Mouse (Mus musculus): ENCODE measurements around the gene Elovl1. TPM values are rescaled to one million over a fixed set of nuclear protein-coding genes. Genes with fewer than 3 reads are reported as not detected.

The Elovl1 gene
- polyA plus RNA-seq, 1 experiment: 324 TPM

DNA sequence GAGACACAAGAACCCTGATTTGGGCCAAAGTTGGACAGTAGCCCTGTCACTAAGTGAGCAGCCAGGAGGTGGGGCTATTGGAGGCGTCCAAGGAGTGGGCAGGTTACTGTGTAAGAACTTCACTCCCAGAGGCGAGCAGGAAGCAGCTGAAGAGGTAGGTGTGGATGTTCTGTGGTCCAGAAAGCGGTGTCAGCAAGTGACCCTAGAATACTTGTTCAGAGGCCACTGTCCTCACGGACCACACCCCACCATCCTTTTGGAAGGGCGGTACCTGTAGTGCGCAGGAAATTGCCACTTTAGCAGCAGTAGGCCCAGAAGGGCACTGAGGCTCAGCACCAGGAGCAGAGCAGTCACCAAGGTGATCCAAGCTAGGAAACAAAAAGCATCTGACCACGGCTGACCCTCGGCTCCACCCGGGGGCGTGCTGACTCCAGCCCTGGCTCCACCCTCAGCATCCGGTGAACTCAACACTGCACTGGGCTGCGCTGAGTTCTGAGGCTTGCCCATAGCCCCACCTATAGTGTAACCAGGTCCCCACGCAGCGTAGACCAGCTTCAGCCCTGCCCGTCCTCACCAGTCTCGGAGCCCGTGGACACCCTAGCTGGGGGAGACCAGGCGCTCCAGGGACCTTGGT lies 18.0 kb downstream of the Elovl1 start:
- Histone ChIP-seq H3K27me3 (ENCODE audit: control insufficient read depth, insufficient read depth, low read length) (no peaks in the 10 kb centered on the region), H3K27ac (ENCODE audit: insufficient read depth, low read depth, low read length) (peak overlapping the region; percentile 82), H3K4me3 (ENCODE audit: low read depth, low read length) (peak overlapping the region; percentile 60), H3K36me3 (ENCODE audit: control insufficient read depth, insufficient read depth, low read length) (no peaks in the 10 kb centered on the region), H3K4me1 (ENCODE audit: control insufficient read depth, insufficient read depth, insufficient read length, low read length) (peaks cover 16% of the 10 kb centered on the region)
- peak; percentile 14; the same call in 1 of the 2 replicates for TF ChIP-seq POLR2A (IDR thresholded peaks at IDR 0.05; ENCODE audit: low read depth, low read length)
- peak; percentile 41; the same call in 1 of the 2 replicates for TF ChIP-seq CTCF (IDR thresholded peaks at IDR 0.05; ENCODE audit: extremely low read depth, insufficient read length, insufficient replicate concordance, low read depth, low read length)
- WGBS: 32% methylated on average over 18 of the region's 18 CpGs

DNA sequence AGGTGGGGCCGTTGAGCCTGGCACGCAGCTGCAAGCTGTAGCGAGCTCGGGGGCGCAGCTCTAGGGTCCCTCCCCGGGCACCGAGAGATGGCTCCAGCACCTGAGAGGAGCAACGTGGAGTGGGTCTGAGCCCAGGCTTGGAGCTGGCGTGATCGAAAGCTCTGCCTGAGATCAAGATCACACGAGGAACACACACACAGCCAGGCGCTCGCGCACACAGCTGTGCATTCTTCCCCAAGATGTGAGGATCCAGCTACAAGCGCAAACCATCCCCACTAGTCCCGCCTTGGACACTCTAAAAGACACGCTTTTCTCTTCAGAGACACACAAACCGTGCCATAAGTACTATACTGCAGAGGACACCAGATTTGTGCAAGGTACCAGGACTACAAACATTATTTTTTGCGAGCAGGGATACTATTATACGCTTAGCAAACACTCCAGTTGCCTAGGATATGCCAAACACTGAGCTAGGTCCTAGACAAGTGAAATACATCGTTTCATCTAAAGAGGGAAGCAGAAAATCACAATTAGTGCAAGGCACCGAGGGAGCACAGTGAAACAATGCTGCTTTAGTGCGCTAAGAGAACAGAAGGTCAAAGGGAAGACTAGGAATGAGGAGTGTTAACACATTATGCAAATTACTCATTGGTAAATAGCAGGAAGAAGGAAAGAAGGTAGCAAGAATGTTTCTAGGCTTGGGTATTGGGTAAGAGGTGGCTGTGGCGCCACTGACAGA lies 18.7 kb downstream of the Elovl1 start:
- WGBS: 30% methylated on average over 24 of the region's 24 CpGs
- H3K27ac ChIP-seq (ENCODE audit: insufficient read depth, low read depth, low read length): peak overlapping the region; percentile 82
- TF ChIP-seq CTCF (IDR thresholded peaks at IDR 0.05; ENCODE audit: extremely low read depth, insufficient read length, insufficient replicate concordance, low read depth, low read length) (no peak), POLR2A (IDR thresholded peaks at IDR 0.05; ENCODE audit: low read depth, low read length) (no peak)

DNA sequence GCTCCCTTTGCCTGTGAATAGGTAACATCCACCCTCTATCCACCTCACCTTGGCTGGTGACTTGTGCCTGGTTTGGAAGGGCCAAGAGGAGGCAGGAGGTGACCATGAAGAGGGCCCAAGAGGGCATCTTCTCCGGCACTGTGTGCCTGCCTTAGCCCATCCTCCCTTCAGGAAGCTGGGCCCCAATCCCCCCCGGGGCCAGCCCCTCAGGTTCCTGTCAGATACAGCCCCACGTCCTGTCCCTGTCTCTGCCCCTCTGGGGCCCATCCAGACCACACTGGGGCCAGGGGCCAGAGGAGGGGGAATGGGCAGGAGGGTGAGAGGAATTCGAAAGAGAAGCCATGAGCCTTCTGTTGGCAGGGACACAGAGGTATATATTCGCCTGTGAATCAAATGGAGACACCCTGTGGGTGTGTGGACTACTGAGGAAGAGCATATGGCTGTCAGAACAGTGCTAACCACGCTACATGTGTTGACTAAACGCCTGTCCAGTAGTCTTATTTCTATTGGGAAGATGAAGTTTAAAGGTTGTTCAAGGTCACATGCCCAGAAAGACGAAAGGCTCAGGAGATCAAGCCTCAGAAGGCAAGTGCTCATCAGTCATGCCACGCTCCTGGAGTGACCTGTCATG lies 29.6 kb downstream of the Elovl1 start, which contains the start of gene Mpl:
Mpl (minus strand) TSS at position 169 of the 631 bp plus-strand sequence.
- Histone ChIP-seq H3K4me3 (ENCODE audit: low read depth, low read length) (no peak within 1 kb of the TSS), H3K36me3 (ENCODE audit: control insufficient read depth, insufficient read depth, low read length) (no peaks in the 10 kb centered on the region), H3K27ac (ENCODE audit: insufficient read depth, low read depth, low read length) (no peak within 1 kb of the TSS), H3K27me3 (ENCODE audit: control insufficient read depth, insufficient read depth, low read length) (no peaks in the 10 kb centered on the region), H3K4me1 (ENCODE audit: control insufficient read depth, insufficient read depth, insufficient read length, low read length) (no peaks in the 10 kb centered on the region)
- 64% methylated on average over 9 of the region's 9 CpGs for WGBS
- TF ChIP-seq CTCF (IDR thresholded peaks at IDR 0.05; ENCODE audit: extremely low read depth, insufficient read length, insufficient replicate concordance, low read depth, low read length) (no peak), POLR2A (IDR thresholded peaks at IDR 0.05; ENCODE audit: low read depth, low read length) (no peak)

More for the DNA sequence above, 18.7 kb downstream of the Elovl1 start:
- Histone ChIP-seq H3K4me3 (ENCODE audit: low read depth, low read length) (peak overlapping the region; percentile 60), H3K4me1 (ENCODE audit: control insufficient read depth, insufficient read depth, insufficient read length, low read length) (peaks cover 16% of the 10 kb centered on the region), H3K27me3 (ENCODE audit: control insufficient read depth, insufficient read depth, low read length) (no peaks in the 10 kb centered on the region), H3K36me3 (ENCODE audit: control insufficient read depth, insufficient read depth, low read length) (no peaks in the 10 kb centered on the region)

DNA sequence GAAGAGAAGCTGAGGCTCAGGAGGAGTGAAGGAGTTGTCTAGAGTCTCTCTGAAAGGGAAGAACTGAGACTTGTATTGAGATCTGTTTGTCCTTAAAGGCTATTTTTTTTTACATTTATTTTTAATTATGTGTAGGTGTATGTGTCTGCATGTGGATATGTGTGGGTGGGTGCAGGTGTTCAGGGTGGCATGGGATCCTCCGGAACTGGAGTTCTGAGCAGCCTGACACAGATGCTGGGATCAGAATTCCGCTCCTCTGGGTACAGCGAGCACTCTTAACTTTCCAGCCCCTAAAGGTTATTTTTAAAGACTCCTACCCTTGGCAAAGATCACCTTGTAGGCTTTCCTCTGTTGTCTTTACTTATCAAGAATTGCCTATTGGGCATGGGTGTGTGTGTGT lies 37.1 kb downstream of the Elovl1 start:
- Histone ChIP-seq H3K36me3 (ENCODE audit: control insufficient read depth, insufficient read depth, low read length) (no peaks in the 10 kb centered on the region), H3K27ac (ENCODE audit: insufficient read depth, low read depth, low read length) (no peak overlapping the region), H3K4me3 (ENCODE audit: low read depth, low read length) (no peak overlapping the region), H3K27me3 (ENCODE audit: control insufficient read depth, insufficient read depth, low read length) (no peaks in the 10 kb centered on the region), H3K4me1 (ENCODE audit: control insufficient read depth, insufficient read depth, insufficient read length, low read length) (no peaks in the 10 kb centered on the region)
- 91% methylated on average over 3 of the region's 3 CpGs for WGBS
- TF ChIP-seq POLR2A (IDR thresholded peaks at IDR 0.05; ENCODE audit: low read depth, low read length) (no peak), CTCF (IDR thresholded peaks at IDR 0.05; ENCODE audit: extremely low read depth, insufficient read length, insufficient replicate concordance, low read depth, low read length) (no peak)

DNA sequence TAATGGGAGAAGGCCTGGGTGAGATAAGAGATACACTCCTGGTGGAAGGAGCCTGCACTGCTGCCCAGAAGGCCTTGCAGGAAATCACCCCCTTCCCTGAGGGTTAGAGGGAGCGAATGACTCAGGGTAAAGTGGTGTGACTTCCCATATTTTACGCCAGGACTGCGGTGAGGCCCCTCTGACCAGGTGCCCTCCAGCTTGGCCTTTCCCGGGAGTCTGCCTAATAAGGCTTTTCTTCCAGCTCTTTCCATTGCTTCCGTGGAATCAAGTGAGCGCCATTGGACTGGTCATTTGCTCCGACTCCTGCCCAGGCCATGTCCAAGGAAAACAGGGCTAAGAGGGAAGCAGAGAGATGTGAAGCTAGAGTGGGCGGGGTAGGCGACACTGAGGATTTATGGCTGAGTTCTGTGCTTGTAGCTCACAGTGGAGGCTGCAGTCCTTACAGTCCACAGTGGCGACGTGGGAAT lies 37.8 kb downstream of the Elovl1 start:
- Histone ChIP-seq H3K27ac (ENCODE audit: insufficient read depth, low read depth, low read length) (no peak overlapping the region), H3K36me3 (ENCODE audit: control insufficient read depth, insufficient read depth, low read length) (no peaks in the 10 kb centered on the region), H3K4me1 (ENCODE audit: control insufficient read depth, insufficient read depth, insufficient read length, low read length) (no peaks in the 10 kb centered on the region), H3K27me3 (ENCODE audit: control insufficient read depth, insufficient read depth, low read length) (no peaks in the 10 kb centered on the region), H3K4me3 (ENCODE audit: low read depth, low read length) (no peak overlapping the region)
- no peak for TF ChIP-seq CTCF (IDR thresholded peaks at IDR 0.05; ENCODE audit: extremely low read depth, insufficient read length, insufficient replicate concordance, low read depth, low read length)
- TF ChIP-seq POLR2A (IDR thresholded peaks at IDR 0.05; ENCODE audit: low read depth, low read length): no peak
- 45% methylated on average over 11 of the region's 11 CpGs for WGBS

DNA sequence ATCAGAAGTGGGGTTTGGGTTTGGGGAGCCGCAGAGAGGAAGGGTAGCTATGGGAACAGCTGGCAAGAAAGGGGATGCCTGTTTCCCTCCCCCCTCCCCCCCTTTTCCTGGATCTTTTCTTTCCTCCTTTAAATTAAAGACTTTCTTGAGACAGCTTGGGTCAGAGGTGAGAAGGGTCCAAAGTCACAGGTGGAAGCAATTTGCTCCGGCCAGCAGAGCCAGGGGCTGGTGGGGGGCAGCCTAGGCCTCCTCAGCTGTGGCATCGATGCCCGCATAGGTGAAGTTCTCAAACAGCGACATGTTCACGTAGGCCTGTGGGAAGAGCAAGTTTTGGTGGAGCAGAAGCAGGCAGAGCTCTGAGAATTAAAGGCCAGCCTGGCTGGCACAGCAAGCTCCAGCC lies 43.4 kb downstream of the Elovl1 start:
- WGBS: 81% methylated on average over 6 of the region's 6 CpGs
- peaks cover 10% of the 10 kb centered on the region for H3K4me1 ChIP-seq (ENCODE audit: control insufficient read depth, insufficient read depth, insufficient read length, low read length)

DNA sequence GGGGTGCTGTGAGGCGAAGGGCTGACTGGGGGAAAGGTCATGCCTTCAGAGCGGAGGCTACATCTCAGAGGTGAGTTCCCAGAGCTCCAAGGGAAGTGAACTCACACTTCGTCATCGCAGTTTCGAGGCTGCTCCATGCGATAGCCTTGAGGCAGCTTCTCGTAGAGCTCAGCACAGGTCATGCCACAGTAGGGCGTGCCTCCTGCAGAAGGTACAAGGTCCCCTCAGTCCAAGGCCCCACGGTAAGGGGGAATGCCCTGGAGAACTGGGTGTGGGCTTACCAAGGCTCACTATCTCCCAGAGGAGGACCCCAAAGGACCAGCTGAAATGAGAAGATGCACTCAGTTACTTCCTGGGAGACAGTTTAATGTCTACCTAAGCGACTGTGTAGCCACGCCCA lies 44.8 kb downstream of the Elovl1 start:
- Histone ChIP-seq H3K27ac (ENCODE audit: insufficient read depth, low read depth, low read length) (no peak overlapping the region), H3K36me3 (ENCODE audit: control insufficient read depth, insufficient read depth, low read length) (no peaks in the 10 kb centered on the region), H3K4me3 (ENCODE audit: low read depth, low read length) (no peak overlapping the region), H3K27me3 (ENCODE audit: control insufficient read depth, insufficient read depth, low read length) (no peaks in the 10 kb centered on the region), H3K4me1 (ENCODE audit: control insufficient read depth, insufficient read depth, insufficient read length, low read length) (peaks cover 10% of the 10 kb centered on the region)
- no peak for TF ChIP-seq POLR2A (IDR thresholded peaks at IDR 0.05; ENCODE audit: low read depth, low read length)
- no peak for TF ChIP-seq CTCF (IDR thresholded peaks at IDR 0.05; ENCODE audit: extremely low read depth, insufficient read length, insufficient replicate concordance, low read depth, low read length)
- 49% methylated on average over 11 of the region's 11 CpGs for WGBS

More for the DNA sequence above, 43.4 kb downstream of the Elovl1 start:
- Histone ChIP-seq H3K36me3 (ENCODE audit: control insufficient read depth, insufficient read depth, low read length) (no peaks in the 10 kb centered on the region), H3K4me3 (ENCODE audit: low read depth, low read length) (no peak overlapping the region), H3K27ac (ENCODE audit: insufficient read depth, low read depth, low read length) (no peak overlapping the region), H3K27me3 (ENCODE audit: control insufficient read depth, insufficient read depth, low read length) (no peaks in the 10 kb centered on the region)
- TF ChIP-seq POLR2A (IDR thresholded peaks at IDR 0.05; ENCODE audit: low read depth, low read length) (no peak), CTCF (IDR thresholded peaks at IDR 0.05; ENCODE audit: extremely low read depth, insufficient read length, insufficient replicate concordance, low read depth, low read length) (no peak)

Data from small intestine, adult 2 months (tissue).